Mouse (Mus musculus) liver, embryonic 16.5 days (tissue): ENCODE data around the gene Itga1. TPM values are rescaled to one million over a fixed set of nuclear protein-coding genes. Genes with fewer than 3 reads are reported as not detected.

Experiments used
- ATAC-seq: fragments of 200-750 bp; cut with Nextera tagmentation; 2 replicates; pipeline ENCODE4 v1.8.0; 2017; ENCODE audit warnings: low read depth, mild to moderate bottlenecking, moderate number of reproducible peaks, moderate library complexity
- H3K27ac ChIP-seq: fragments of 300-500 bp; sonication (generic); 2 replicates; pipeline ENCODE4 v1.5.1; 2014; ENCODE audit warnings: mild to moderate bottlenecking, low read length
- H3K27me3 ChIP-seq: fragments of 300-500 bp; sonication (generic); 2 replicates; pipeline ENCODE4 v1.6.1; 2014; ENCODE audit warnings: low read depth, low read length, mixed read lengths; ENCODE audit not compliant: control insufficient read depth, insufficient read depth
- H3K36me3 ChIP-seq: fragments of 300-500 bp; sonication (generic); 2 replicates; pipeline ENCODE4 v1.6.1; 2014; ENCODE audit warnings: mild to moderate bottlenecking; ENCODE audit not compliant: control insufficient read depth, insufficient read depth
- H3K4me1 ChIP-seq: fragments of 300-500 bp; sonication (generic); 2 replicates; pipeline ENCODE4 v1.6.1; 2014; ENCODE audit warnings: low read depth, low read length, mixed read lengths; ENCODE audit not compliant: control insufficient read depth
- H3K4me2 ChIP-seq: fragments of 300-500 bp; sonication (generic); 2 replicates; pipeline ENCODE4 v1.6.1; 2014; ENCODE audit warnings: low read depth, low read length, mixed read lengths
- H3K4me3 ChIP-seq: fragments of 300-500 bp; sonication (generic); 2 replicates; pipeline ENCODE4 v1.5.1; 2014; ENCODE audit warnings: low read depth, mild to moderate bottlenecking, low read length
- H3K9ac ChIP-seq: fragments of 300-500 bp; sonication (generic); 2 replicates; pipeline ENCODE4 v1.6.1; 2014; ENCODE audit warnings: low read depth, low read length
- H3K9me3 ChIP-seq: fragments of 300-500 bp; sonication (generic); replicated peaks from 2 replicates; pipeline ENCODE4 v1.6.1; 2016; ENCODE audit warnings: low read length; ENCODE audit not compliant: control insufficient read depth
- WGBS: fragments of 180-500 bp; shearing (Covaris S2); extraction: QIAGEN DNeasy Blood & Tissue Kit; methylation state at CpG from one replicate; pipeline ENCODE4 v1.1.7; 2014; ENCODE audit not compliant: insufficient replicate concordance; 5-methylcytosine and 5-hydroxymethylcytosine counted together
- polyA plus RNA-seq: library from polyadenylated mRNA; unstranded; fragments of >200 nt; fragmentation: Nextera tagmentation; extraction: Ambion mirVana; gene quantifications from 2 replicates; pipeline ENCODE4 v1.2.1, GENCODE M21; 2015

Itga1 gene
- polyA plus RNA-seq, result 5.4 and 6.5 TPM in 2 replicates

- H3K4me1 ChIP-seq, result no peaks in the 10 kb centered on the region
- WGBS, result 1% methylated on average over 39 of the region's 39 CpGs
- peaks cover 30% of the 10 kb centered on the region for H3K27me3 ChIP-seq
- H3K9ac ChIP-seq, result peak within 1 kb of the TSS; percentile 15
- ATAC-seq, result peak; percentile 86
- no peaks in the 10 kb centered on the region for H3K9me3 ChIP-seq
- H3K4me3 ChIP-seq, result peak within 1 kb of the TSS; percentile 63
- no peaks in the 10 kb centered on the region for H3K36me3 ChIP-seq
- H3K27ac ChIP-seq, result peak within 1 kb of the TSS; percentile 83
- H3K4me2 ChIP-seq, result peak within 1 kb of the TSS; percentile 51
Observed at GRCm38 (mm10) chr13:115101355-115102191, at the start of gene Itga1, which contains the start of gene Gm49395. Gene Itga1 (minus strand): TSS chr13:115101964. Gene Gm49395 (minus strand): TSS chr13:115101921.

- Histone ChIP-seq H3K4me3 (no peak overlapping the region), H3K9me3 (no peaks in the 10 kb centered on the region), H3K36me3 (no peaks in the 10 kb centered on the region), H3K4me1 (no peaks in the 10 kb centered on the region), H3K9ac (no peak overlapping the region), H3K4me2 (no peak overlapping the region), H3K27me3 (no peaks in the 10 kb centered on the region), H3K27ac (no peak overlapping the region)
- no peak for ATAC-seq
- WGBS, result 65% methylated on average over 1 of the region's 1 CpGs
Observed at GRCm38 (mm10) chr13:115150602-115151001, 48.8 kb upstream of the Itga1 start.

- Histone ChIP-seq H3K36me3 (no peaks in the 10 kb centered on the region), H3K4me2 (no peak overlapping the region), H3K27ac (no peak overlapping the region), H3K9me3 (no peaks in the 10 kb centered on the region), H3K4me1 (no peaks in the 10 kb centered on the region), H3K9ac (no peak overlapping the region), H3K27me3 (no peaks in the 10 kb centered on the region), H3K4me3 (no peak overlapping the region)
- no peak for ATAC-seq
- WGBS, result 64% methylated on average over 6 of the region's 6 CpGs
Observed at GRCm38 (mm10) chr13:115149849-115150248, 48.1 kb upstream of the Itga1 start.

GRCm38 (mm10) chr13:115143575-115143974 lies 41.8 kb upstream of the Itga1 start:
- Histone ChIP-seq H3K9ac (no peak overlapping the region), H3K27me3 (no peaks in the 10 kb centered on the region), H3K4me1 (no peaks in the 10 kb centered on the region), H3K9me3 (no peaks in the 10 kb centered on the region), H3K36me3 (no peaks in the 10 kb centered on the region), H3K4me3 (no peak overlapping the region), H3K4me2 (no peak overlapping the region), H3K27ac (no peak overlapping the region)
- ATAC-seq, result no peak
- WGBS, result 71% methylated on average over 2 of the region's 2 CpGs

DNA sequence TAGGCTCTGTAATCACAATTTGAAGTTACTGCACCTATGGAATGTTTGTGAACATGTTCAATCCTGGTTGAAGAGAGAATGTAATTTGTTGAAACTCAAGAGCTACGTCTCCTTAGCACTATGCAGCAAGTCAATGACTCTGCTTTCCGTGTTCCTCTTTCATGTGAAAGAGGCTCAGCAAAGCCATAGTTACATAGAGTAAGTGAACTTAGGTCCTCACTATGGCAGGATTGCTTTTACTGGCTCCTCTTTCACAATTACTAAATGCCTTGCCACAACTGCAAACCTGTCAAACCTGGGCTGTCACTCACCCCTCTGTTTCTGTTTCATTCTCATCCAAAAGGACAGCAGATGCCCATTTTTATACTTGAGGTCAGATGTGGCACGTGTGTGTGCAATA lies 40.3 kb upstream of the Itga1 start:
- no peaks in the 10 kb centered on the region for H3K4me1 ChIP-seq
- 58% methylated on average over 3 of the region's 3 CpGs for WGBS
- no peaks in the 10 kb centered on the region for H3K9me3 ChIP-seq
- no peaks in the 10 kb centered on the region for H3K27me3 ChIP-seq
- ATAC-seq, result no peak
- no peak overlapping the region for H3K9ac ChIP-seq
- no peak overlapping the region for H3K27ac ChIP-seq
- no peak overlapping the region for H3K4me2 ChIP-seq
- no peak overlapping the region for H3K4me3 ChIP-seq
- no peaks in the 10 kb centered on the region for H3K36me3 ChIP-seq

DNA sequence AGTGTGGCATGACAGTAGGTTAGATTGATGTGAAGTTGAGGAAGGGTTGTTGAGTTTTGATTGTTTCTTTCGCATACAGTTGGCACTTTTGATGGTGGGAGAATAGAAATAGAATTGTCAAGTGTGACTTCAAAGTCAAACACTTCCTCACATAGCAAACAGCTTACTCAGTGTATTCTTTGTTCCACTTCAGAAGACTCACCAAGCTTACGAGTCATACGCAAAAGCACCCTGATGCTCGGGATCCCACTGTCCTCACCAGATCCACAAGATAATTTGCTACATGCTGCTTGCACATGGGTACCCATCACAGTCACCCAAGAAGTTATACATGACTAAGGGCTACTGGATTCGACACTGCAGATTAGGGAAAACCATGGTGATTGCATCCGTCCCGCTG lies 36.7 kb upstream of the Itga1 start:
- Histone ChIP-seq H3K4me3 (no peak overlapping the region), H3K27ac (no peak overlapping the region), H3K4me2 (no peak overlapping the region), H3K27me3 (no peaks in the 10 kb centered on the region), H3K9ac (no peak overlapping the region), H3K36me3 (no peaks in the 10 kb centered on the region), H3K4me1 (no peaks in the 10 kb centered on the region), H3K9me3 (no peaks in the 10 kb centered on the region)
- 75% methylated on average over 7 of the region's 7 CpGs for WGBS
- ATAC-seq, result no peak

- Histone ChIP-seq H3K4me2 (no peak overlapping the region), H3K27ac (no peak overlapping the region), H3K9ac (no peak overlapping the region), H3K4me3 (no peak overlapping the region), H3K4me1 (no peaks in the 10 kb centered on the region), H3K9me3 (no peaks in the 10 kb centered on the region), H3K27me3 (no peaks in the 10 kb centered on the region), H3K36me3 (no peaks in the 10 kb centered on the region)
- ATAC-seq, result no peak
- WGBS, result 54% methylated on average over 3 of the region's 3 CpGs
Observed at GRCm38 (mm10) chr13:115136761-115137160, 35.0 kb upstream of the Itga1 start.

DNA sequence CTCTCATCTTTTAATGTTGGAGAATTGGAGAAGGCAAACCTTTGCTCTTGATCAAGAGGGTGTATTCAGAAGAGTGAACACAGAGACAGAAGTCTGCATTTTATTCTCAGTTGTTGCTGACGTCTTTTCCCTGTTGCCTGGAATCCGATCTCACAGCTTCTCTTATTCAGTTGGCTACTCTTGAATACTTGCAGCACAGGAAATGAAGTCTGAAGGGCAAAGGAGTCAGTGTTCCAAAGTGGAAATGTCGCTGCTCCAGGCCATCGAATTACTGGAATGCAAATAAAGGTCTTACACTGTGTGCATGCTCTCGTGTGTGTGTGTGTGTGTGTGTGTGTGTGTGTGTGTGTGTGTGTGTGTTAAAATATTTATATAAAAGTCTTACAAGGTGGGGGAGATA lies 30.7 kb upstream of the Itga1 start:
- H3K36me3 ChIP-seq, result no peaks in the 10 kb centered on the region
- H3K9ac ChIP-seq, result no peak overlapping the region
- WGBS, result 34% methylated on average over 5 of the region's 5 CpGs
- ATAC-seq, result no peak
- H3K27me3 ChIP-seq, result no peaks in the 10 kb centered on the region
- no peaks in the 10 kb centered on the region for H3K4me1 ChIP-seq
- no peak overlapping the region for H3K4me3 ChIP-seq
- no peak overlapping the region for H3K4me2 ChIP-seq
- H3K27ac ChIP-seq, result no peak overlapping the region
- no peaks in the 10 kb centered on the region for H3K9me3 ChIP-seq

DNA sequence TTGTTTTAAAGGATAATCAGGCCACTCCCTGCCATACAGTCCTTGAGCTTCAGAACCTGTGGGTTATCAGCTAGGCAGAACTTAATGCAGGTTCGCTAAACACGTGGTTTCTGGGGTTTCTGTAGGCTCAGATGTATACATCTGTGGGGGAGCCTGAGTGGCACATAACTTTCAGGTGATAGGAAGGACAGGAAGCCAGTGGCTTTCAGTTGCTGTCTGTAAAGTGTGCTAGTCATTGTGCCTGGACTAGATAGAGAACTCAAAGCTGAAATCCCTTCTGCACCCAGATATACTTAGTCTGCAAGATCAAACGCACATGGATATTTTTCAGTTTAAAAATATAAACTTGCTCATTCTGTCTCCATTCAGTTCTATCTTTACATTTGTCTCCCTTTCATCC lies 29.6 kb upstream of the Itga1 start:
- no peak for ATAC-seq
- no peaks in the 10 kb centered on the region for H3K36me3 ChIP-seq
- H3K9ac ChIP-seq, result no peak overlapping the region
- H3K27me3 ChIP-seq, result no peaks in the 10 kb centered on the region
- no peak overlapping the region for H3K4me3 ChIP-seq
- no peaks in the 10 kb centered on the region for H3K9me3 ChIP-seq
- 12% methylated on average over 3 of the region's 3 CpGs for WGBS
- H3K27ac ChIP-seq, result no peak overlapping the region
- H3K4me2 ChIP-seq, result no peak overlapping the region
- H3K4me1 ChIP-seq, result no peaks in the 10 kb centered on the region
